Mouse (Mus musculus) gastrocnemius, postnatal 36 days (tissue): ENCODE data around the gene Dhx30. TPM values are rescaled to one million over a fixed set of nuclear protein-coding genes. Genes with fewer than 3 reads are reported as not detected.
A peak's percentile ranks its signal among the peaks of the same experiment; 100 is the strongest.
"Not testable (repeated sequence)": the region's sequence is repeated elsewhere in the genome, so short reads cannot be mapped to it uniquely, and the experiment has no call there.

Experiments used
- DNase-seq, 2 experiments: peaks; one replicate each; pipeline ENCODE4 v3.0.0; 2022
- intact Hi-C: fragments of 180-260 bp; cut with DNase I; formaldehyde crosslinking; loops from one replicate; pipeline ENCODE4 v1.15.1; 2025
- long read RNA-seq, 2 experiments: library from polyadenylated mRNA; stranded (forward); transcript quantifications; one replicate each; pipeline ENCODE4 v2.0.0; 2021
- total RNA-seq, 2 experiments: library from RNA; stranded (reverse); gene quantifications; 2 replicates each; pipeline ENCODE4 v1.2.3; 2021

The Dhx30 gene
- 10 to 100 TPM; 30.4 to 32.0 TPM for total RNA-seq
- long read RNA-seq, experiment 1, transcript Dhx30-201 (19 exons, 3,806 nt) = major isoform, 6 of 16 reads
- long read RNA-seq, experiment 1, partial matches to known transcripts = 5 of 16 reads
- long read RNA-seq, experiment 1, other reads (novel, unspliced or antisense) = 5 of 16 reads
- long read RNA-seq, experiment 2, transcript Dhx30-201 (19 exons, 3,806 nt) = major isoform, 5 of 17 reads
- long read RNA-seq, experiment 2, partial matches to known transcripts = 5 of 17 reads
- long read RNA-seq, experiment 2, other reads (novel, unspliced or antisense) = 6 of 17 reads

DNA sequence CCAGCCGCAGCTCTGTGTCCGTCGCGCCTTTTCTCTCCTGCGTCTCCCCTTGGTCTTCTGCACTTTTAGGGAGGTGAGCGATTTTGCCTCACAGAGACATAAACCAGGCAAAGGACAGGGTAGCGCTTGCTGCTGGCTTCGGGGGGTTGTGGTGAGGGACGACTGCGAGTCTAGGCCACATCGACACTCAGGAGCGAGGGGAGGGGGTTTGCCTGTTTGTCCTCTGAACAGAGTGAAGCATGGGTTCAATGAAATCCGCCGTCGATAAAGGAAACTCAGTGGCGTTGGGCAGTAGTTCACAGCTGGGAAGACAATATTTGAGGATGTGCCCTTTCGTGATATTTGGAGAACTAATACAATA is at the start of gene Dhx30:
Dhx30 (minus strand) TSS at position 52 of the 361 bp plus-strand sequence.
- no peak for DNase-seq
- intact Hi-C loops = no loop called here

- intact Hi-C loops = no loop called here
These were observed 45.4 kb upstream of the Dhx30 start for GRCm38 (mm10) chr9:110163071-110163470.

GRCm38 (mm10) chr9:110162441-110162840 is 44.8 kb upstream of the Dhx30 start:
- intact Hi-C loops = no loop called here
- no peak for DNase-seq

More at GRCm38 (mm10) chr9:110163071-110163470, 45.4 kb upstream of the Dhx30 start:
- no peak for DNase-seq

DNA sequence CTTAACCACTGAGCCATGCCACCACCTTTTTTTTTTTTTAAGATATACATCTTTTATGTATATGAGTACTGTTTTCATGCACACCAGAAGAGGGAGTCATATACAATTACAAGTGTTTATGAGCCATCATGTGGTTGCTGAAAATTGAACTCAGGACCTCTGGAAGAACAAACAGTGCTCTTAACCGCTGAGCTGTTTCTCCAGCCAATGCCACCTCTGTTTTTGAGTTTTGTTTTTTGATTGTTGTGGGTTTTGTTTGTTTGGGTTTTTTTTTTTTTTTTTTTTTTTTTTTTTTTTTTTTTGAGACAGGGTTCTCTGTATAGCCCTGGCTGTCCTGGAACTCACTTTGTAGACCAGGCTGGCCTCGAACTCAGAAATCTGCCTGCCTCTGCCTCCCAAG is 42.9 kb upstream of the Dhx30 start:
- intact Hi-C loops, DNase-seq: not testable (repeated sequence)

DNA sequence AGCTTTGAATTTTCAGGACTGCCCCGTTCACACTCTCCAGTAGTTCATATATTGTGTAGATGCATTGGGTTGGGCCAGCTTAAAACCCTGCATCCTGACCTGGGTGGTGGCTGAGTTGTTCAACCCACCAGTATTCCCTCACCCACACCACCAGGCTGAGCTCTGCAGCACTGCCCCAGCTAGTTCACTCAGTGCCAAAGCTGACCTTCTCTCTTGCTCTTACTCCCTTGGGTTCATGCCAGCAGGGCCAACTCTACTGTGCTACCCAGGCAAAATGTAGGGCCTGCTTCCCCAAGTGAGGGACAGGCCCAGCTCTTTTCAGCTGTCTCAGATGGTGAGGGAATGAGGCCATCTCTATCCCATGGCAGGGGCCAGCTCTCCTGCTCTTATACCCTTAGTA is 41.4 kb upstream of the Dhx30 start:
- intact Hi-C loops = no loop called here

GRCm38 (mm10) chr9:110148598-110148997 is 31.0 kb upstream of the Dhx30 start:
- intact Hi-C loops = no loop called here
- no peak for DNase-seq

More for the DNA sequence above, 41.4 kb upstream of the Dhx30 start:
- no peak for DNase-seq

DNA sequence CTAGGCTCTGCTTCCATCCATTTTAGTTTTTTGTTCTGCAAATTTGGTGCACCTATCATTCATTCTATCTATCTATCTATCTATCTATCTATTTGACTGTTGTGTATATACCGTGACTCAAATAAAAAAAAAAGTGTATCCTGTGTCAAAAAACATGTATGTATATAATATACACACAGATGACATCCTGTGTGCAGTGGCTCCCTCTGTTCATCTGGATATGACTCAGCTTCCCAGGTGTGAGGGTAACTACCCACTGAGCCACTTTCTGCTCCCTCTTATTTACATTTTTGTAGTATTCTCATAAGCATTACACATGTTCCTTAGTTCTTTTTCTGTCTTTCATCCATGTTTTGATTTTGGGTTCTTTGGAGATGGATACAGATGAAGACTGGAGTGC is 24.5 kb upstream of the Dhx30 start:
- intact Hi-C loops = no loop called here
- DNase-seq = no peak

DNA sequence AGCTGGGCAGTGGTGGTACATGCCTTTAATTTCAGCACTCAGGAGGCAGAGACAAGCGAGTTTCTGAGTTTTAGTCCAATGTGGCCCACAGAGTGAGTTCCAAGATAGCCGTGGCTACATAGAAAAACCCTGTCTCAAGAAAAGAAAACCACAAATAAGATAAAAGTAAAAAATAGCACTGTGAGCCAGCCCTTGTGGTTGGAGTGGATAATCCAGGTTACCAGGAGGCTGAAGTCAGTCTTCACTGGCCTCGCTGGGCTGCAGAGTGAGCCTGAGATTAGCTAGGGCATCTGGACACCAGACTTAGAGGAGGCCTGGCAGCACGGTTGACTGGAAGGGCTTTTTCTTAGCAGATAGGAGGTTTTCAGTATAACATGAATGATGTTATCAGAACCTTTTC is 21.5 kb upstream of the Dhx30 start:
- intact Hi-C loops = no loop called here

GRCm38 (mm10) chr9:110134176-110134575 is 16.5 kb upstream of the Dhx30 start:
- DNase-seq = no peak
- intact Hi-C loops = no loop called here

More for the DNA sequence above, 21.5 kb upstream of the Dhx30 start:
- DNase-seq = no peak

- intact Hi-C loops = no loop called here
- no peak for DNase-seq
These were observed 15.3 kb upstream of the Dhx30 start for GRCm38 (mm10) chr9:110132921-110133320.

GRCm38 (mm10) chr9:110132201-110132605 is 14.6 kb upstream of the Dhx30 start:
- no peak for DNase-seq
- intact Hi-C loops = no loop called here

GRCm38 (mm10) chr9:110131525-110132197 is 14.0 kb upstream of the Dhx30 start:
- DNase-seq = peak; percentile 99
- intact Hi-C loops = no loop called here

GRCm38 (mm10) chr9:110130896-110131524 is 13.4 kb upstream of the Dhx30 start:
- intact Hi-C loops = no loop called here
- no peak for DNase-seq

- DNase-seq, intact Hi-C loops: not testable (repeated sequence)
These were observed 6.4 kb upstream of the Dhx30 start for GRCm38 (mm10) chr9:110124008-110124540.

- DNase-seq = no peak
- intact Hi-C loops = no loop called here
These were observed 5.7 kb upstream of the Dhx30 start for GRCm38 (mm10) chr9:110123322-110123721.

- intact Hi-C loops = no loop called here
- DNase-seq = no peak
These were observed 3.8 kb upstream of the Dhx30 start for GRCm38 (mm10) chr9:110121424-110121823.

DNA sequence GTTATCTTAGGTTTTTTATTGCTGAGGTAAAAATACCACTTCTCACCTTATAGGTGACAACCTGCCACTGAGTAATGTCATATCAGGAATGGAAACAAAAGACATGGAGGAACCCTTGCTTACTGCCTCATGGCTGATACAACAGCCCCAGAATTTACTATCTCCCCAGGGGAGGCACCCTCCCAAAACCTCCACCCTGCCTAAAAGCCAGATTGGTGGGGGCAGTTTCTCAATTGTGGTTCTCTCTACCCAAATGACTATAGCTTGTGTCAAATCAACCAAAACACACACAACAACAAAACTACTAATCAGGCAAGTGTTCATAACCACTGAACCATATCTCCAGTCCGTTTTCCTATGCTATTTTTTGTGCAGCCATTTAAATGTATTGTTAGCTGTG is 619 bp upstream of the Dhx30 start:
- DNase-seq = no peak
- intact Hi-C loops = no loop called here

GRCm38 (mm10) chr9:110116977-110117778 is 452 bp downstream of the Dhx30 start, which contains the start of gene Smarcc1:
Gene Smarcc1, plus strand, starts transcription at chr9:110117708.
- peak; percentile 82 to 88 for DNase-seq
- intact Hi-C loops = no loop called here

DNA sequence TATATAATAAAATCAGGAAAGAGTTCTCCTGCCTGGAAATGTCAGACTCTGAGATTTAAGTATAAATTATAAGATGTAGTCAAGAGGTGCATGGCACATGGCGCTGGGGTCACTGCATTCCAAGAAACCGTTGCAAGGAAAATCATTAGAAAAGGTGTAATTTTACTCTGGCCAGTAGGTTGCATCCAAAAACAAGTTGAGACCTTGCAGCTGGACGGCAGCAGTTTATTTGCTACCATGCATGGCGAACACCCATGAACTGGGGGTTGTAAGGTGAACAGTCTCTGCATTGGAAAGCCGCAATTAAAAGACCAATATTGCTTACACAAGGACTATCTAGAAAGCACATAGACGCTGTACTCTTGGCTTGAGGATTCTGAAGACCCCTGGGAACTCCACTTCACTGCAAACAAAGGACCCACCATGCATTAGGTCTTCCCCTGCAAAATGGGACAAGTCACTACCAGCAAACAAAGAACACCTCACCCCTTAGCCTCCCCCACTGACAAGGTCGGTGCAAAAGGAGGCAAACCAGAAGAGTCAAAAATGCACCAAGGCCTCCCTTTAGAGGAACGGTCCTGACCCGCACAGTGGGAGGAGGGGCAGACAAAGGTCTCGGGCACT is 1.2 kb downstream of the Dhx30 start:
- intact Hi-C loops = no loop called here
- DNase-seq = no peak
